Mouse (Mus musculus): Measurements from ENCODE around the gene Ifit1bl1.
"Not testable (repeated sequence)": the region's sequence is repeated elsewhere in the genome, so short reads cannot be mapped to it uniquely, and the experiment has no call there.

Gene Ifit1bl1

GRCm38 (mm10) chr19:34594523-34594922 is 7.2 kb downstream of the Ifit1bl1 start:
- in situ Hi-C loops (cut with MboI; ENCODE audit: unreplicated experiment in 2 of 2): loop anchor here in 1 of 2 experiments (5.0 kb wide), 1 partner anchor 37 kb away; no protein-coding TSS in a partner anchor

GRCm38 (mm10) chr19:34593456-34593855 is 8.3 kb downstream of the Ifit1bl1 start:
- in situ Hi-C loops (cut with MboI; ENCODE audit: unreplicated experiment in 2 of 2): loop anchor here in 1 of 2 experiments (5.0 kb wide), 1 partner anchor 36 kb away; no protein-coding TSS in a partner anchor

GRCm38 (mm10) chr19:34588959-34589358 is 12.8 kb downstream of the Ifit1bl1 start:
- in situ Hi-C loops (cut with MboI; ENCODE audit: unreplicated experiment in 2 of 2): no loop called here

- in situ Hi-C loops (cut with MboI; ENCODE audit: unreplicated experiment in 2 of 2): not testable (repeated sequence)
These were observed 13.7 kb downstream of the Ifit1bl1 start for GRCm38 (mm10) chr19:34587898-34588692.

- in situ Hi-C loops (cut with MboI; ENCODE audit: unreplicated experiment in 2 of 2): not testable (repeated sequence)
These were observed 15.9 kb downstream of the Ifit1bl1 start for GRCm38 (mm10) chr19:34585740-34586458.

- in situ Hi-C loops (cut with MboI; ENCODE audit: unreplicated experiment in 2 of 2): not testable (repeated sequence)
These were observed 18.5 kb downstream of the Ifit1bl1 start, which contains the start of gene Ifit3 for GRCm38 (mm10) chr19:34583126-34583766. Gene Ifit3 (plus strand): TSS chr19:34583531.

- in situ Hi-C loops (cut with MboI; ENCODE audit: unreplicated experiment in 2 of 2): not testable (repeated sequence)
These were observed 19.1 kb downstream of the Ifit1bl1 start for GRCm38 (mm10) chr19:34582696-34583095.

- in situ Hi-C loops (cut with MboI; ENCODE audit: unreplicated experiment in 2 of 2): no loop called here
These were observed 24.6 kb downstream of the Ifit1bl1 start for GRCm38 (mm10) chr19:34577121-34577520.

GRCm38 (mm10) chr19:34573650-34574049 is 28.1 kb downstream of the Ifit1bl1 start:
- in situ Hi-C loops (cut with MboI; ENCODE audit: unreplicated experiment in 2 of 2): no loop called here

GRCm38 (mm10) chr19:34571080-34571479 is 30.7 kb downstream of the Ifit1bl1 start:
- in situ Hi-C loops (cut with MboI; ENCODE audit: unreplicated experiment in 2 of 2): no loop called here

- in situ Hi-C loops (cut with MboI; ENCODE audit: unreplicated experiment in 2 of 2): no loop called here
These were observed 31.8 kb downstream of the Ifit1bl1 start for GRCm38 (mm10) chr19:34569896-34570476.

GRCm38 (mm10) chr19:34568988-34569895 is 32.5 kb downstream of the Ifit1bl1 start:
- in situ Hi-C loops (cut with MboI; ENCODE audit: unreplicated experiment in 2 of 2): no loop called here

GRCm38 (mm10) chr19:34566178-34566784 is 35.5 kb downstream of the Ifit1bl1 start:
- in situ Hi-C loops (cut with MboI; ENCODE audit: unreplicated experiment in 2 of 2): no loop called here

- in situ Hi-C loops (cut with MboI; ENCODE audit: unreplicated experiment in 2 of 2): no loop called here
These were observed 39.2 kb downstream of the Ifit1bl1 start for GRCm38 (mm10) chr19:34562556-34562955.

- in situ Hi-C loops (cut with MboI; ENCODE audit: unreplicated experiment in 2 of 2): loop anchor here (5.0 kb wide), 2 partner anchors 36 to 41 kb away; no protein-coding TSS in a partner anchor
These were observed 45.1 kb downstream of the Ifit1bl1 start for GRCm38 (mm10) chr19:34556621-34557020.

GRCm38 (mm10) chr19:34554061-34554460 is 47.7 kb downstream of the Ifit1bl1 start:
- in situ Hi-C loops (cut with MboI; ENCODE audit: unreplicated experiment in 2 of 2): no loop called here

GRCm38 (mm10) chr19:34553522-34553921 is 48.2 kb downstream of the Ifit1bl1 start:
- in situ Hi-C loops (cut with MboI; ENCODE audit: unreplicated experiment in 2 of 2): no loop called here

- in situ Hi-C loops (cut with MboI; ENCODE audit: unreplicated experiment in 2 of 2): no loop called here
These were observed 48.7 kb downstream of the Ifit1bl1 start for GRCm38 (mm10) chr19:34553021-34553420.

GRCm38 (mm10) chr19:34551981-34552380 is 49.8 kb downstream of the Ifit1bl1 start:
- in situ Hi-C loops (cut with MboI; ENCODE audit: unreplicated experiment in 2 of 2): no loop called here

Measured in v-Abl transformed pro-B cells (cell line).